Mouse (Mus musculus): ENCODE measurements around the gene Scube2. TPM values are rescaled to one million over a fixed set of nuclear protein-coding genes. Genes with fewer than 3 reads are reported as not detected.

Gene Scube2
- total RNA-seq, 4 experiments from 2014 or later = 24.5 to 32.4 (median 28.6) TPM

Other genes with a start within 250 kb of the Scube2 start
- gene St5, start 162.1 kb downstream of the Scube2 start, total RNA-seq (2022) = 10 to 100 TPM; 21.3 to 28.7 (median 22.7) TPM
- gene Akip1, start 162.0 kb downstream of the Scube2 start, total RNA-seq (2022) = 10 to 100 TPM; 13.7 to 17.8 (median 16.3) TPM
- gene BC051019, start 141.8 kb downstream of the Scube2 start, total RNA-seq (2022) = not detected
- gene Ascl3, start 134.0 kb downstream of the Scube2 start, total RNA-seq (2022) = not detected
- gene Tmem9b, start 112.8 kb downstream of the Scube2 start, total RNA-seq (2022) = 10 to 100 TPM; 30.1 to 35.1 (median 31.0) TPM
- under 1 TPM; 0.09 to 0.25 (median 0.19) TPM for gene Nrip3, start 83.7 kb downstream of the Scube2 start, total RNA-seq (2022)
- gene Dennd5a, start 94.8 kb upstream of the Scube2 start, total RNA-seq (2022) = 100 to 1,000 TPM; 128 to 158 (median 144) TPM
- 10 to 100 TPM; 41.0 to 55.2 (median 45.0) TPM for gene Tmem41b, start 121.2 kb upstream of the Scube2 start, total RNA-seq (2022)
- 10 to 100 TPM; 88.7 to 97.8 (median 95.2) TPM for gene Ipo7, start 152.6 kb upstream of the Scube2 start, total RNA-seq (2022)
- gene Zfp143, start 195.5 kb upstream of the Scube2 start, total RNA-seq (2022) = 10 to 100 TPM in 1 of 4 experiments, 1 to 10 TPM in 3; 8.0 to 11.8 (median 8.8) TPM

Data from heart, adult 8-10 months (tissue).